Mouse (Mus musculus) left cerebral cortex, postnatal 14 days (tissue): ENCODE measurements at regions not wholly inside any gene's neighbourhood (a gene's known extent, or its start where the extent isn't known, plus 50 kb on each side); places are given as distances from the start of the nearest gene placed in this dataset.

Experiments
- DNase-seq, 2 experiments: peaks; one replicate each; pipeline ENCODE4 v3.0.0; 2021 to 2022; ENCODE audit warnings: low spot score in 2 of 2, mixed read lengths in 1 of 2
- intact Hi-C: fragments of 180-260 bp; cut with DNase I; formaldehyde crosslinking; loops from one replicate; pipeline ENCODE4 v1.15.1; 2025

GRCm38 (mm10) chr11:112564706-112565215 lies 217.3 kb upstream of the Sox9 start:
- no peak for DNase-seq
- intact Hi-C loops = no loop called here

- peak in 1 of 2 experiments; percentile 7 for DNase-seq
- intact Hi-C loops = no loop called here
Measured at GRCm38 (mm10) chr11:112566071-112566470, 216.0 kb upstream of the Sox9 start.

- no peak for DNase-seq
- intact Hi-C loops = no loop called here
Measured at GRCm38 (mm10) chr11:112587386-112587785, 194.6 kb upstream of the Sox9 start.

GRCm38 (mm10) chr11:112588088-112588487 lies 193.9 kb upstream of the Sox9 start:
- no peak for DNase-seq
- intact Hi-C loops = no loop called here

GRCm38 (mm10) chr11:112590214-112590613 lies 191.8 kb upstream of the Sox9 start:
- DNase-seq = no peak

GRCm38 (mm10) chr11:112592411-112593020 lies 189.5 kb upstream of the Sox9 start:
- intact Hi-C loops = no loop called here
- DNase-seq = no peak

More at GRCm38 (mm10) chr11:112590214-112590613, 191.8 kb upstream of the Sox9 start:
- intact Hi-C loops = no loop called here

- intact Hi-C loops = no loop called here
- no peak for DNase-seq
Measured at GRCm38 (mm10) chr11:112593821-112594220, 188.2 kb upstream of the Sox9 start.

GRCm38 (mm10) chr11:112607359-112607758 lies 174.7 kb upstream of the Sox9 start:
- intact Hi-C loops = loop anchor here (10.0 kb wide), 1 partner anchor 133 kb away; no protein-coding TSS in a partner anchor
- no peak for DNase-seq

- no peak for DNase-seq
- intact Hi-C loops = loop anchor here (10.0 kb wide), 1 partner anchor 134 kb away; no protein-coding TSS in a partner anchor
Measured at GRCm38 (mm10) chr11:112609277-112609676, 172.7 kb upstream of the Sox9 start.

- intact Hi-C loops = no loop called here
- peak in 1 of 2 experiments; percentile 35 for DNase-seq
Measured at GRCm38 (mm10) chr11:112611073-112611472, 171.0 kb upstream of the Sox9 start.

GRCm38 (mm10) chr11:112615629-112616028 lies 166.4 kb upstream of the Sox9 start:
- intact Hi-C loops = no loop called here

GRCm38 (mm10) chr11:112616942-112617341 lies 165.1 kb upstream of the Sox9 start:
- intact Hi-C loops = no loop called here
- no peak for DNase-seq

More at GRCm38 (mm10) chr11:112615629-112616028, 166.4 kb upstream of the Sox9 start:
- no peak for DNase-seq

- intact Hi-C loops = no loop called here
- DNase-seq = peak in 1 of 2 experiments; percentile 29
Measured at GRCm38 (mm10) chr11:112620916-112621315, 161.1 kb upstream of the Sox9 start.

GRCm38 (mm10) chr11:112621385-112622120 lies 160.5 kb upstream of the Sox9 start:
- DNase-seq = no peak
- intact Hi-C loops = no loop called here

GRCm38 (mm10) chr11:112649298-112649697 lies 132.7 kb upstream of the Sox9 start:
- intact Hi-C loops = no loop called here
- no peak for DNase-seq

GRCm38 (mm10) chr11:112657410-112658159 lies 124.4 kb upstream of the Sox9 start:
- DNase-seq = no peak
- intact Hi-C loops = no loop called here

GRCm38 (mm10) chr11:112659911-112660310 lies 122.1 kb upstream of the Sox9 start:
- no peak for DNase-seq
- intact Hi-C loops = no loop called here

- no peak for DNase-seq
- intact Hi-C loops = no loop called here
Measured at GRCm38 (mm10) chr11:112661426-112661825, 120.6 kb upstream of the Sox9 start.

- no peak for DNase-seq
- intact Hi-C loops = no loop called here
Measured at GRCm38 (mm10) chr11:112667311-112667710, 114.7 kb upstream of the Sox9 start.

- no peak for DNase-seq
- intact Hi-C loops = no loop called here
Measured at GRCm38 (mm10) chr11:112672086-112672485, 109.9 kb upstream of the Sox9 start.
